Mouse (Mus musculus) intestine, embryonic 14.5 days (tissue): ENCODE measurements at regions not wholly inside any gene's neighbourhood (a gene's known extent, or its start where the extent isn't known, plus 50 kb on each side); places are given as distances from the start of the nearest gene placed in this dataset.

Source experiments
- ATAC-seq: fragments of 200-750 bp; cut with Nextera tagmentation; replicated peaks from 2 replicates; pipeline ENCODE4 v1.8.0; 2017; ENCODE audit warnings: low read depth, moderate number of reproducible peaks, moderate TSS enrichment, moderate library complexity; ENCODE audit not compliant: low FRiP score, low TSS enrichment
- DNase-seq: peaks from one replicate; pipeline ENCODE4 v3.0.0-alpha.2; 2018; ENCODE audit warnings: low spot score
- H3K27ac ChIP-seq: fragments of 300-500 bp; sonication (generic); 2 replicates; pipeline ENCODE4 v1.5.1; 2014; ENCODE audit warnings: low read depth, mild to moderate bottlenecking, control low read depth
- H3K27me3 ChIP-seq: fragments of 300-500 bp; sonication (generic); replicated peaks from 2 replicates; pipeline ENCODE4 v1.6.1; 2014; ENCODE audit warnings: low read length, control low read depth; ENCODE audit not compliant: control insufficient read depth, insufficient read depth
- H3K36me3 ChIP-seq: fragments of 300-500 bp; sonication (generic); 2 replicates; pipeline ENCODE4 v1.6.1; 2014; ENCODE audit warnings: low read length, control low read depth; ENCODE audit not compliant: control insufficient read depth, insufficient read depth
- H3K4me1 ChIP-seq: fragments of 300-500 bp; sonication (generic); replicated peaks from 2 replicates; pipeline ENCODE4 v1.6.1; 2014; ENCODE audit warnings: low read length, control low read depth, mixed read lengths; ENCODE audit not compliant: control insufficient read depth, insufficient read depth
- H3K4me2 ChIP-seq: fragments of 300-500 bp; sonication (generic); 2 replicates; pipeline ENCODE4 v1.6.1; 2014; ENCODE audit warnings: low read length
- H3K4me3 ChIP-seq: fragments of 300-500 bp; sonication (generic); 2 replicates; pipeline ENCODE4 v1.5.1; 2014; ENCODE audit warnings: low read depth, low read length, control low read depth, mixed read lengths
- H3K9ac ChIP-seq: fragments of 300-500 bp; sonication (generic); 2 replicates; pipeline ENCODE4 v1.6.1; 2014; ENCODE audit warnings: mild to moderate bottlenecking, low read length
- H3K9me3 ChIP-seq: fragments of 300-500 bp; sonication (generic); 2 replicates; pipeline ENCODE4 v1.6.1; 2016; ENCODE audit warnings: low read length, control low read depth; ENCODE audit not compliant: control insufficient read depth
- WGBS: fragments of 180-500 bp; shearing (Covaris S2); extraction: QIAGEN DNeasy Blood & Tissue Kit; methylation state at CpG from one replicate; pipeline ENCODE4 v1.1.7; 2014; 5-methylcytosine and 5-hydroxymethylcytosine counted together

- H3K27me3 ChIP-seq = no peaks in the 10 kb centered on the region
- DNase-seq = no peak
- whole genome bisulfite sequencing = 67% methylated on average over 4 of the region's 4 CpGs
- H3K9me3 ChIP-seq = no peaks in the 10 kb centered on the region
- no peak overlapping the region for H3K9ac ChIP-seq
- H3K4me3 ChIP-seq = no peak overlapping the region
- peaks cover 37% of the 10 kb centered on the region for H3K4me1 ChIP-seq
- H3K4me2 ChIP-seq = no peak overlapping the region
- ATAC-seq = no peak
- H3K36me3 ChIP-seq = no peaks in the 10 kb centered on the region
- peak overlapping the region; percentile 22; the same call in 1 of the 2 replicates for H3K27ac ChIP-seq
These were observed 318.0 kb upstream of the Npvf start for GRCm38 (mm10) chr6:50972268-50972667.

- Histone ChIP-seq H3K9me3 (no peaks in the 10 kb centered on the region), H3K9ac (no peak overlapping the region), H3K36me3 (no peaks in the 10 kb centered on the region), H3K4me3 (no peak overlapping the region), H3K4me1 (peaks cover 46% of the 10 kb centered on the region), H3K4me2 (no peak overlapping the region), H3K27me3 (no peaks in the 10 kb centered on the region), H3K27ac (no peak overlapping the region)
- WGBS = 59% methylated on average over 2 of the region's 2 CpGs
- DNase-seq = no peak
- ATAC-seq = no peak
These were observed 319.0 kb upstream of the Npvf start for GRCm38 (mm10) chr6:50973231-50973654.

DNA sequence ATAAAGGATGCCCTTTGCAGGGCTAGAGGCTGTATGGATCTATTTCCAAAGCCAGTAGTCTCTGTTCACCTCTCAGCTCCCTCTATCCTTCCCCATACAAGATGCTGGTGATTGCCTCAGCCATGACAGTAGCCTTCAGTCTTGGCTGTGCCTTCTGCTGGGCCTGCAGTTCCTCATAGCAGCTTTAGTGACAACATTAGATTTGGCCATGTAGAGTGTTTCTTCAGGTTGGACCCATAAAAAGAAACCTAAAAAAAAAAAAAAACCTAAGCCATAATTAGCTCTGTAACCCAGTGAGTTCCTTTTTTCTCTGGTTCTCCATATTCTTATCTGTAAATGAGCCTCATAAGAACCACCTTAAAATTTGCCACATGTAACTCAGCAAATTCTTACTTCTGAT lies 319.6 kb upstream of the Npvf start:
- H3K27me3 ChIP-seq = no peaks in the 10 kb centered on the region
- H3K4me1 ChIP-seq = peaks cover 49% of the 10 kb centered on the region
- H3K4me3 ChIP-seq = no peak overlapping the region
- DNase-seq (no peak), ATAC-seq (no peak)
- H3K9me3 ChIP-seq = no peaks in the 10 kb centered on the region
- no peak overlapping the region for H3K4me2 ChIP-seq
- H3K27ac ChIP-seq = no peak overlapping the region
- no peaks in the 10 kb centered on the region for H3K36me3 ChIP-seq
- H3K9ac ChIP-seq = no peak overlapping the region

- DNase-seq (no peak), ATAC-seq (no peak)
- Histone ChIP-seq H3K4me2 (no peak overlapping the region), H3K9ac (no peak overlapping the region), H3K9me3 (no peaks in the 10 kb centered on the region), H3K27ac (no peak overlapping the region), H3K27me3 (no peaks in the 10 kb centered on the region), H3K36me3 (no peaks in the 10 kb centered on the region), H3K4me3 (no peak overlapping the region), H3K4me1 (peaks cover 51% of the 10 kb centered on the region)
- WGBS = 15% methylated on average over 1 of the region's 1 CpGs
These were observed 320.7 kb upstream of the Npvf start for GRCm38 (mm10) chr6:50974961-50975360.

DNA sequence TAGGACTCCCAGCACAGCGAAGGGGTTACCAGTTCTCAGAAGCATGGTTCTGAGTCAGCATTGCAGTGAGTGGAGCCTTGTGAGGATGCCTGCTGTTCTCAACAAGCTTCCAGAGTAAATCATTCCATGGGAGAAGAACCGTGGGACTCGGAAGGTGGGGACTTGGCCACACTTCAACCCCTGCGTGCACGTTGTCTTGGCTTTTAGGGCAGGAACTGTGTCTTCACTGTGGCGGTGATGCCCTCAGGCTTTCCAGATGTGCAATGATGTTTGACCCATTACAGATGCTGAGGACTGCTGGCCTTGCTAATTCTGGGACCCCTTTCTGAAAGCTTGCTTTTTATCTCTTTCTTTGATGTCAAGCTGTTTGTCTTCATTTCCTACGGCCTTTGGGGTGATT lies 322.7 kb upstream of the Npvf start:
- Histone ChIP-seq H3K9me3 (no peaks in the 10 kb centered on the region), H3K4me1 (peaks cover 58% of the 10 kb centered on the region), H3K27me3 (no peaks in the 10 kb centered on the region), H3K9ac (no peak overlapping the region), H3K27ac (peak overlapping the region; percentile 91), H3K4me2 (no peak overlapping the region), H3K36me3 (no peaks in the 10 kb centered on the region), H3K4me3 (no peak overlapping the region)
- no peak for DNase-seq
- WGBS = 44% methylated on average over 7 of the region's 7 CpGs
- ATAC-seq = no peak

DNA sequence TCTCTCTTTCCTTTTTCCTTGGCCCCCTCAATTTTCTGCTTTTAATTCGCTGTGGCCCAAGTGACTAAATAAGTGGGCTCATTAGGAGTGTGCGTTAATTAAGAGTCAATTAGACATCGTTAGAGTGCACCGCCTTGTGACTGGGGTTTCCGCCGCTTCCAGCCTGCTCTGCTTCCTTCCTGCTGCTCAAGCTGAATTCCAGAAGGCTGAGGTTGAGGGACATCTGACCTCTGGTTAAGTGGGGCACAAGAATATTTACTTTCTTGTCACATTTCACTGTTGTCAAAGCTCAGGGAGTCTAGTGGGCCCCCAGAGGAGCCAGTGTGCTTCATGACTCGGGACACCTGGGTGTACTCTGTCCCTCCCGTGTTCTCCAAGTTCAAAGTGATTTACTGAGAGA lies 323.1 kb upstream of the Npvf start:
- WGBS = 29% methylated on average over 8 of the region's 8 CpGs
- no peaks in the 10 kb centered on the region for H3K9me3 ChIP-seq
- no peak overlapping the region for H3K9ac ChIP-seq
- no peak overlapping the region for H3K4me3 ChIP-seq
- DNase-seq (no peak), ATAC-seq (no peak)
- H3K27me3 ChIP-seq = no peaks in the 10 kb centered on the region
- peak overlapping the region; percentile 91 for H3K27ac ChIP-seq
- no peaks in the 10 kb centered on the region for H3K36me3 ChIP-seq
- no peak overlapping the region for H3K4me2 ChIP-seq
- H3K4me1 ChIP-seq = peaks cover 58% of the 10 kb centered on the region

GRCm38 (mm10) chr6:50978016-50978415 lies 323.8 kb upstream of the Npvf start:
- Histone ChIP-seq H3K9ac (no peak overlapping the region), H3K36me3 (no peaks in the 10 kb centered on the region), H3K27me3 (no peaks in the 10 kb centered on the region), H3K9me3 (no peaks in the 10 kb centered on the region), H3K4me2 (no peak overlapping the region), H3K4me3 (no peak overlapping the region), H3K27ac (peak overlapping the region; percentile 91), H3K4me1 (peaks cover 61% of the 10 kb centered on the region)
- DNase-seq (no peak), ATAC-seq (no peak)
- 32% methylated on average over 4 of the region's 4 CpGs for WGBS

GRCm38 (mm10) chr6:50978571-50978970 lies 324.3 kb upstream of the Npvf start:
- 29% methylated on average over 3 of the region's 3 CpGs for WGBS
- H3K4me2 ChIP-seq = no peak overlapping the region
- H3K36me3 ChIP-seq = no peaks in the 10 kb centered on the region
- peak overlapping the region; percentile 91; the same call in 1 of the 2 replicates for H3K27ac ChIP-seq
- H3K4me3 ChIP-seq = no peak overlapping the region
- H3K9ac ChIP-seq = no peak overlapping the region
- peaks cover 66% of the 10 kb centered on the region for H3K4me1 ChIP-seq
- no peaks in the 10 kb centered on the region for H3K27me3 ChIP-seq
- no peak for ATAC-seq
- DNase-seq = no peak
- no peaks in the 10 kb centered on the region for H3K9me3 ChIP-seq

GRCm38 (mm10) chr6:50979764-50980163 lies 325.5 kb upstream of the Npvf start:
- DNase-seq = no peak
- Histone ChIP-seq H3K36me3 (no peaks in the 10 kb centered on the region), H3K4me3 (no peak overlapping the region), H3K9ac (no peak overlapping the region), H3K27ac (peak overlapping the region; percentile 91; the same call in 1 of the 2 replicates), H3K4me2 (no peak overlapping the region), H3K9me3 (no peaks in the 10 kb centered on the region), H3K4me1 (peaks cover 76% of the 10 kb centered on the region), H3K27me3 (no peaks in the 10 kb centered on the region)
- WGBS = 32% methylated on average over 1 of the region's 1 CpGs
- no peak for ATAC-seq
